Mouse (Mus musculus): ENCODE results near the gene Lhfp.

DNA sequence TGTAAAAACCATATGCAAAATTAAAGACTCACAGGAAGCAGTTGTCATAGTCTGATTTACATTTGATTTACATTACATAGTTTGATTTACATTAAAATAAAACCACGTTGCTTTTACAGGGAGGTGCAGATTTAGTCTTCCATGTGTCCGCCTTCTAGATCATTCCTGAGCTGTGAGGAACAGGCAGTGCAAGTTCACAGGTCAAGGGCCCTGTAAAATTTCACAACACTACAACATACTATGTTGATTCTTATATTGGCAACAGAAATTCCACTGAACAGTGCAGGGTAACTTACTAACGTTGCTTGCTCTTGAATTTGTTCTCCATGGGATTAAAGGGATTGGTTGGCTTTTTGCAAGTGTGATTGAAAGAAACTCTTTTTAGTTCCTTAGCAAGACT, 189.8 kb downstream of the Lhfp start:
- TF ChIP-seq CTCF (IDR thresholded peaks at IDR 0.05; ENCODE audit: borderline replicate concordance, extremely low read depth, insufficient read depth, insufficient read length) = no peak
- no peak for TF ChIP-seq POLR2A (IDR thresholded peaks at IDR 0.05; ENCODE audit: borderline replicate concordance, extremely low read depth, insufficient read depth, insufficient read length, poor library complexity, severe bottlenecking)

Data from brain, embryonic 14.5 days (tissue).